Mouse (Mus musculus) ES-E14 (cell line): Measurements from ENCODE around the gene Ppargc1a. TPM values are rescaled to one million over a fixed set of nuclear protein-coding genes. Genes with fewer than 3 reads are reported as not detected.

ENCODE experiments used
- DNase-seq: peaks from one replicate; pipeline ENCODE4 v3.0.0-alpha.2; 2013; ENCODE audit warnings: low read depth, low spot score
- H3K27ac ChIP-seq: 2 replicates; pipeline ENCODE4 v1.5.1; 2012; ENCODE audit warnings: low read depth, mild to moderate bottlenecking, low read length, moderate library complexity, mixed read lengths; ENCODE audit not compliant: poor library complexity, insufficient read depth, severe bottlenecking
- H3K36me3 ChIP-seq: 2 replicates; pipeline ENCODE4 v1.6.1; 2012; ENCODE audit warnings: mild to moderate bottlenecking, low read length, moderate library complexity, mixed read lengths; ENCODE audit not compliant: control insufficient read depth, poor library complexity, insufficient read depth, severe bottlenecking
- H3K4me1 ChIP-seq, 2 experiments: fragments of 150-350 bp in 1 of 2; sonication (generic) in 1 of 2; 2 replicates each; pipeline ENCODE4 v1.6.1; 2012; ENCODE audit warnings: low read length in 2 of 2, mild to moderate bottlenecking in 1 of 2, mixed read lengths in 1 of 2; ENCODE audit not compliant: control insufficient read depth in 2 of 2, insufficient read depth in 2 of 2, poor library complexity in 1 of 2
- H3K4me3 ChIP-seq, 2 experiments: fragments of 150-350 bp in 1 of 2; sonication (generic) in 1 of 2; 2 replicates each; pipeline ENCODE4 v1.5.1; 2012; ENCODE audit warnings: low read length in 2 of 2, low read depth in 1 of 2, mild to moderate bottlenecking in 1 of 2, mixed read lengths in 1 of 2; ENCODE audit not compliant: insufficient read depth in 1 of 2, poor library complexity in 1 of 2, severe bottlenecking in 1 of 2
- H3K9ac ChIP-seq: 2 replicates; pipeline ENCODE4 v1.6.1; 2012; ENCODE audit warnings: low read depth, mild to moderate bottlenecking, low read length, mixed read lengths; ENCODE audit not compliant: poor library complexity, insufficient read depth, severe bottlenecking
- H3K9me3 ChIP-seq: fragments of 150-350 bp; sonication (generic); 2 replicates; pipeline ENCODE4 v1.6.1; 2012; ENCODE audit warnings: low read depth, mild to moderate bottlenecking, low read length; ENCODE audit not compliant: control insufficient read depth, insufficient read depth
- CHD2 ChIP-seq: IDR thresholded peaks from 2 replicates; pipeline ENCODE4 v1.6.1; 2014; ENCODE audit warnings: mild to moderate bottlenecking, low read depth, low read length, inconsistent platforms
- HCFC1 ChIP-seq: IDR thresholded peaks from 2 replicates; pipeline ENCODE4 v1.6.1; 2012; ENCODE audit warnings: low read length, inconsistent platforms, borderline replicate concordance; ENCODE audit not compliant: insufficient read depth
- MAFK ChIP-seq: IDR thresholded peaks from 2 replicates; pipeline ENCODE4 v1.6.1; 2014; ENCODE audit warnings: mild to moderate bottlenecking, low read depth, low read length, inconsistent platforms; ENCODE audit not compliant: insufficient read depth
- ZC3H11A ChIP-seq: IDR thresholded peaks from 2 replicates; pipeline ENCODE4 v1.6.1; 2012; ENCODE audit warnings: low read depth, mild to moderate bottlenecking, inconsistent platforms, low read length, borderline replicate concordance
- ZNF384 ChIP-seq: IDR thresholded peaks from 2 replicates; pipeline ENCODE4 v1.6.1; 2012; ENCODE audit warnings: low read depth, low read length, inconsistent platforms
- in situ Hi-C, 2 experiments: fragments of 600-800 bp; cut with MboI; formaldehyde crosslinking; loops; one replicate each; pipeline ENCODE4 v1.15.1; 2025; ENCODE audit warnings: low sequenced_read_pairs in 2 of 2, inconsistent platforms in 1 of 2; ENCODE audit not compliant: unreplicated experiment in 2 of 2
- total RNA-seq: library from RNA; depleted of rRNA; stranded (reverse); fragments of 300-350 nt; gene quantifications from 2 replicates; pipeline ENCODE4 v1.2.3, GENCODE M21; 2012

Gene Ppargc1a
- total RNA-seq, 1 experiment, result 0.04 TPM

GRCm38 (mm10) chr5:51537646-51538030, 29.9 kb downstream of the Ppargc1a start:
- no peak overlapping the region for H3K9ac ChIP-seq
- in situ Hi-C loops, result no loop called here
- no peaks in the 10 kb centered on the region for H3K9me3 ChIP-seq
- TF ChIP-seq MAFK (no peak), HCFC1 (no peak), ZNF384 (no peak), ZC3H11A (no peak), CHD2 (no peak)
- H3K4me1 ChIP-seq, result no peaks in the 10 kb centered on the region
- H3K27ac ChIP-seq, result no peak overlapping the region
- DNase-seq, result no peak
- no peak overlapping the region for H3K4me3 ChIP-seq
- H3K36me3 ChIP-seq, result no peaks in the 10 kb centered on the region

- Histone ChIP-seq H3K9ac (no peak overlapping the region), H3K27ac (no peak overlapping the region), H3K4me1 (no peaks in the 10 kb centered on the region), H3K9me3 (no peaks in the 10 kb centered on the region), H3K36me3 (no peaks in the 10 kb centered on the region), H3K4me3 (no peak overlapping the region)
- DNase-seq, result no peak
- no peak for TF ChIP-seq MAFK
- TF ChIP-seq ZNF384, result no peak
- TF ChIP-seq CHD2, result no peak
- TF ChIP-seq HCFC1, result no peak
- TF ChIP-seq ZC3H11A, result no peak
- in situ Hi-C loops, result no loop called here
Observed at GRCm38 (mm10) chr5:51537009-51537645, 30.4 kb downstream of the Ppargc1a start.

GRCm38 (mm10) chr5:51534456-51534855, 33.1 kb downstream of the Ppargc1a start:
- in situ Hi-C loops, result no loop called here
- no peak overlapping the region for H3K27ac ChIP-seq
- DNase-seq, result no peak
- TF ChIP-seq ZC3H11A (no peak), CHD2 (no peak), MAFK (no peak)
- no peak overlapping the region for H3K9ac ChIP-seq
- H3K4me1 ChIP-seq, result no peaks in the 10 kb centered on the region
- no peaks in the 10 kb centered on the region for H3K36me3 ChIP-seq
- no peak overlapping the region for H3K4me3 ChIP-seq
- H3K9me3 ChIP-seq, result no peaks in the 10 kb centered on the region

- in situ Hi-C loops, result no loop called here
- no peak for DNase-seq
- Histone ChIP-seq H3K9me3 (no peaks in the 10 kb centered on the region), H3K9ac (no peak overlapping the region), H3K27ac (no peak overlapping the region), H3K4me1 (no peaks in the 10 kb centered on the region), H3K4me3 (no peak overlapping the region), H3K36me3 (no peaks in the 10 kb centered on the region)
- TF ChIP-seq CHD2 (no peak), HCFC1 (no peak), MAFK (no peak), ZNF384 (no peak), ZC3H11A (no peak)
Observed at GRCm38 (mm10) chr5:51531286-51531685, 36.2 kb downstream of the Ppargc1a start.

GRCm38 (mm10) chr5:51529444-51529843, 38.1 kb downstream of the Ppargc1a start:
- Histone ChIP-seq H3K4me3 (no peak overlapping the region), H3K9me3 (no peaks in the 10 kb centered on the region), H3K36me3 (no peaks in the 10 kb centered on the region), H3K27ac (no peak overlapping the region), H3K4me1 (no peaks in the 10 kb centered on the region), H3K9ac (no peak overlapping the region)
- no peak for TF ChIP-seq HCFC1
- no peak for TF ChIP-seq ZC3H11A
- no peak for TF ChIP-seq MAFK
- no peak for TF ChIP-seq ZNF384
- TF ChIP-seq CHD2, result no peak
- DNase-seq, result no peak
- in situ Hi-C loops, result no loop called here
